Comparison of ENCODE assay signal across 22 mouse cellular contexts in the genomic region with DNA sequence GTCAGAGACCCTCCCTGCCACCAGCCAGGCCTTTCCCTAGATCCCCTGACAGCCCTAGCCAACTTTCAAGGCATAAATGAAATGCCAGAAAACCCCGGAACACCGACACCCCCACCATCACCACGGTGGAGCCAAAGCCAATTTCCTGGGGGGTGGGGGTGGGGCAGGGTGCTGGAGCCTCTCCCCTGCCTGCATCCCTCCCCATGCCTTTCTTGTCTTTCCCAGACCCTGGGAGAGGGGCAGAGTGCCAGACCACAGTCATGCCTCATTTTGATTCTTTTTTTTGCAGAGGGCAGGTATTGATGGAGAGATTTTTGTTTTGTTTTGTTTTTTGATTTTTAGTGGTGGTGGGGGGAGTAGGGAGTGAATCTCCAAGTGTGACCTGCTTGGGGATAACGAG. TPM values are rescaled to one million over a fixed set of nuclear protein-coding genes. Genes with fewer than 3 reads are reported as not detected.
DNase-seq lines count a peak whose midpoint lies in the region; ATAC-seq and TF ChIP-seq lines count a peak whose summit lies in the region.
"Had no signal": no experiment of that assay in that cellular context is flagged by ENCODE, and none has a peak within 500 bp of the region (broad histone marks: within the 10 kb centered on the region; RNA-seq: fewer than 3 reads in every experiment).

No protein-coding gene starts in this region.

- no peaks in the 10 kb centered on the region for H3K9me3 ChIP-seq in forebrain, embryonic 16.5 days (ENCODE audit: control insufficient read depth, low read length)
- no peaks in the 10 kb centered on the region for H3K9me3 ChIP-seq in forebrain, embryonic 15.5 days
- no peaks in the 10 kb centered on the region for H3K9me3 ChIP-seq in kidney, embryonic 16.5 days (ENCODE audit: low read length)
- H3K9me3 ChIP-seq in stomach, embryonic 14.5 days (ENCODE audit: control insufficient read depth, low read depth, low read length) = no peaks in the 10 kb centered on the region
- no peaks in the 10 kb centered on the region for H3K9me3 ChIP-seq in stomach, postnatal 0 days (ENCODE audit: control insufficient read depth, low read length)
- no peaks in the 10 kb centered on the region for H3K9me3 ChIP-seq in stomach, embryonic 16.5 days (replicated peaks; ENCODE audit: control insufficient read depth, low read length)
- H3K9me3 ChIP-seq: G1E; limb, embryonic 12.5 days; midbrain, embryonic 13.5 days had no signal

- whole genome bisulfite sequencing in forebrain, embryonic 16.5 days = 20% methylated on average over 4 of the region's 4 CpGs
- 14% methylated on average over 4 of the region's 4 CpGs for WGBS in forebrain, embryonic 15.5 days
- 18% methylated on average over 4 of the region's 4 CpGs for WGBS in kidney, embryonic 16.5 days
- 24% methylated on average over 4 of the region's 4 CpGs for WGBS in stomach, embryonic 14.5 days
- WGBS in stomach, postnatal 0 days = 23% methylated on average over 4 of the region's 4 CpGs
- 36% methylated on average over 4 of the region's 4 CpGs for WGBS in stomach, embryonic 16.5 days

- H3K9ac ChIP-seq in forebrain, embryonic 16.5 days (replicated peaks; ENCODE audit: low read depth, low read length) = 0 out of 2 replicates have a peak overlapping the region, but pooled peaks have one; percentile 9
- no peak overlapping the region for H3K9ac ChIP-seq in forebrain, embryonic 15.5 days (replicated peaks)
- H3K9ac ChIP-seq in kidney, embryonic 16.5 days (replicated peaks; ENCODE audit: low read length) = no peak overlapping the region
- H3K9ac ChIP-seq in stomach, embryonic 14.5 days (replicated peaks; ENCODE audit: low read depth, low read length) = 0 out of 2 replicates have a peak overlapping the region, but pooled peaks have one; percentile 28
- H3K9ac ChIP-seq in stomach, postnatal 0 days (ENCODE audit: low read length) = no peak overlapping the region
- peak overlapping the region; percentile 60 for H3K9ac ChIP-seq in stomach, embryonic 16.5 days (ENCODE audit: low read length)
- H3K9ac ChIP-seq: limb, embryonic 12.5 days; liver, embryonic 14.5 days; midbrain, embryonic 13.5 days had no signal

- no peaks in the 10 kb centered on the region; the same call in 1 of the 2 replicates for H3K27me3 ChIP-seq in forebrain, embryonic 16.5 days (replicated peaks; ENCODE audit: control insufficient read depth, insufficient read depth, low read length)
- no peaks in the 10 kb centered on the region for H3K27me3 ChIP-seq in forebrain, embryonic 15.5 days
- no peaks in the 10 kb centered on the region for H3K27me3 ChIP-seq in kidney, embryonic 16.5 days (ENCODE audit: insufficient read depth, low read length)
- H3K27me3 ChIP-seq in stomach, embryonic 14.5 days (ENCODE audit: control insufficient read depth, insufficient read depth, low read length) = no peaks in the 10 kb centered on the region
- no peaks in the 10 kb centered on the region for H3K27me3 ChIP-seq in stomach, postnatal 0 days (ENCODE audit: control insufficient read depth, insufficient read depth, low read length)
- H3K27me3 ChIP-seq in stomach, embryonic 16.5 days (ENCODE audit: control insufficient read depth, insufficient read depth, low read length) = no peaks in the 10 kb centered on the region; the same call in 1 of the 2 replicates
- H3K27me3 ChIP-seq: midbrain, embryonic 13.5 days had no signal

- no peak for TF ChIP-seq EP300 in stomach, postnatal 0 days (optimal IDR thresholded peaks at IDR 0.05)

- no peak for DNase-seq in kidney, postnatal 36 days
- no peak for DNase-seq in stomach, postnatal 0 days (ENCODE audit: low spot score)
- no peak for DNase-seq in right cerebral cortex, adult 2 months (ENCODE audit: low spot score in 2 of 2)
- DNase-seq: adrenal gland, postnatal 25 days; cerebellum, adult 11 months; cerebellum, postnatal 14 days; gastrocnemius, postnatal 25 days; heart, adult 2 months; kidney, adult 8-10 months; layer of hippocampus, adult 9-11 months; lung, postnatal 14 days had no signal

- no peak for ATAC-seq in forebrain, embryonic 16.5 days
- ATAC-seq in forebrain, embryonic 15.5 days (replicated peaks) = no peak
- no peak for ATAC-seq in kidney, embryonic 16.5 days (ENCODE audit: low FRiP score, low TSS enrichment)
- ATAC-seq in stomach, embryonic 14.5 days (ENCODE audit: insufficient number of reproducible peaks, insufficient read depth, low FRiP score, low read depth) = no peak
- no peak for ATAC-seq in stomach, postnatal 0 days (ENCODE audit: low FRiP score, low TSS enrichment)
- no peak for ATAC-seq in stomach, embryonic 16.5 days (ENCODE audit: insufficient read depth, low FRiP score)
- ATAC-seq: forebrain, embryonic 14.5 days; midbrain, embryonic 13.5 days had no signal

- no peak overlapping the region for H3K4me3 ChIP-seq in forebrain, embryonic 16.5 days (replicated peaks; ENCODE audit: low read length)
- H3K4me3 ChIP-seq in forebrain, embryonic 15.5 days = no peak overlapping the region
- no peak overlapping the region for H3K4me3 ChIP-seq in kidney, embryonic 16.5 days (ENCODE audit: low read length)
- H3K4me3 ChIP-seq in stomach, embryonic 14.5 days (ENCODE audit: low read depth, low read length) = no peak overlapping the region
- H3K4me3 ChIP-seq in stomach, postnatal 0 days (ENCODE audit: low read depth, low read length) = no peak overlapping the region
- no peak overlapping the region for H3K4me3 ChIP-seq in stomach, embryonic 16.5 days (replicated peaks; ENCODE audit: low read length)
- H3K4me3 ChIP-seq: limb, embryonic 12.5 days; myocyte had no signal

- no peaks in the 10 kb centered on the region for H3K36me3 ChIP-seq in forebrain, embryonic 16.5 days (ENCODE audit: control insufficient read depth, insufficient read depth)
- no peaks in the 10 kb centered on the region for H3K36me3 ChIP-seq in forebrain, embryonic 15.5 days
- H3K36me3 ChIP-seq in kidney, embryonic 16.5 days (ENCODE audit: insufficient read depth, low read length) = no peaks in the 10 kb centered on the region
- no peaks in the 10 kb centered on the region for H3K36me3 ChIP-seq in stomach, embryonic 14.5 days (ENCODE audit: control insufficient read depth, insufficient read depth, low read length)
- H3K36me3 ChIP-seq in stomach, postnatal 0 days (ENCODE audit: control insufficient read depth, insufficient read depth, low read length) = no peaks in the 10 kb centered on the region
- no peaks in the 10 kb centered on the region for H3K36me3 ChIP-seq in stomach, embryonic 16.5 days (ENCODE audit: control insufficient read depth, insufficient read depth, low read length)
- H3K36me3 ChIP-seq: G1E; limb, embryonic 12.5 days; midbrain, embryonic 13.5 days had no signal

- no peak overlapping the region for H3K4me2 ChIP-seq in forebrain, embryonic 16.5 days (ENCODE audit: low read length)
- no peak overlapping the region for H3K4me2 ChIP-seq in forebrain, embryonic 15.5 days (replicated peaks)
- no peak overlapping the region for H3K4me2 ChIP-seq in kidney, embryonic 16.5 days (replicated peaks; ENCODE audit: low read depth, low read length)
- H3K4me2 ChIP-seq in stomach, embryonic 14.5 days (replicated peaks; ENCODE audit: low read depth, low read length) = peak overlapping the region; percentile 43; the same call in 1 of the 2 replicates
- H3K4me2 ChIP-seq in stomach, postnatal 0 days (replicated peaks; ENCODE audit: low read depth) = no peak overlapping the region
- H3K4me2 ChIP-seq in stomach, embryonic 16.5 days (ENCODE audit: low read depth, low read length) = no peak overlapping the region

- TF ChIP-seq CTCF in stomach, postnatal 0 days (IDR thresholded peaks at IDR 0.05; ENCODE audit: low read depth) = no peak

- peaks cover 18% of the 10 kb centered on the region for H3K4me1 ChIP-seq in forebrain, embryonic 16.5 days (replicated peaks; ENCODE audit: control insufficient read depth, insufficient read depth, low read length)
- peaks cover 16% of the 10 kb centered on the region for H3K4me1 ChIP-seq in forebrain, embryonic 15.5 days
- peaks cover 29% of the 10 kb centered on the region for H3K4me1 ChIP-seq in kidney, embryonic 16.5 days (ENCODE audit: insufficient read depth, low read length)
- H3K4me1 ChIP-seq in stomach, embryonic 14.5 days (ENCODE audit: control insufficient read depth, insufficient read depth, low read length) = peaks cover 14% of the 10 kb centered on the region; the same call in 1 of the 2 replicates
- no peaks in the 10 kb centered on the region for H3K4me1 ChIP-seq in stomach, postnatal 0 days (replicated peaks; ENCODE audit: control insufficient read depth, insufficient read depth)
- H3K4me1 ChIP-seq in stomach, embryonic 16.5 days (ENCODE audit: control insufficient read depth, insufficient read depth, low read length) = peaks cover 9% of the 10 kb centered on the region

- H3K27ac ChIP-seq in forebrain, embryonic 16.5 days (ENCODE audit: low read length) = no peak overlapping the region
- H3K27ac ChIP-seq in forebrain, embryonic 15.5 days (replicated peaks) = no peak overlapping the region
- H3K27ac ChIP-seq in kidney, embryonic 16.5 days (ENCODE audit: low read length) = 0 out of 2 replicates have a peak overlapping the region, but pooled peaks have one; percentile 16
- H3K27ac ChIP-seq in stomach, embryonic 14.5 days (ENCODE audit: low read length) = peak overlapping the region; percentile 85
- no peak overlapping the region; the same call in none of the 2 replicates for H3K27ac ChIP-seq in stomach, postnatal 0 days (replicated peaks)
- H3K27ac ChIP-seq in stomach, embryonic 16.5 days (ENCODE audit: low read length) = peak overlapping the region; percentile 81; the same call in 1 of the 2 replicates
- H3K27ac ChIP-seq: heart, adult 2 months; limb, embryonic 12.5 days; liver, embryonic 14.5 days had no signal

RNA-seq across cellular contexts. Expression of a gene that starts 23.7 kb away (rescaled TPM):
- polyA plus RNA-seq in forebrain, embryonic 16.5 days (2015; fragmentation: Nextera tagmentation; extraction: Ambion mirVana) = 8.2 and 8.7 TPM in 2 replicates
- 6.1 and 7.9 TPM in 2 replicates for polyA plus RNA-seq in forebrain, embryonic 15.5 days (2015; fragmentation: Nextera tagmentation; extraction: Ambion mirVana)
- 29.7 and 29.9 TPM in 2 replicates for polyA plus RNA-seq in kidney, embryonic 16.5 days (2015; fragmentation: Nextera tagmentation; extraction: Ambion mirVana)
- polyA plus RNA-seq in stomach, embryonic 14.5 days (2014; fragmentation: Nextera tagmentation; extraction: Ambion mirVana) = 8.5 and 9.3 TPM in 2 replicates
- 3.9 and 4.8 TPM in 2 replicates for polyA plus RNA-seq in stomach, postnatal 0 days (2015; fragmentation: Nextera tagmentation; extraction: Ambion mirVana)
- polyA plus RNA-seq in stomach, embryonic 16.5 days (2015; fragmentation: Nextera tagmentation; extraction: Ambion mirVana) = 13.2 and 15.0 TPM in 2 replicates
- polyA plus RNA-seq: G1E had no signal

RNA-seq across cellular contexts. Expression of a gene that starts 55.5 kb away (rescaled TPM):
- polyA plus RNA-seq in forebrain, embryonic 16.5 days (2015; fragmentation: Nextera tagmentation; extraction: Ambion mirVana) = 182 and 185 TPM in 2 replicates
- polyA plus RNA-seq in forebrain, embryonic 15.5 days (2015; fragmentation: Nextera tagmentation; extraction: Ambion mirVana) = 187 and 192 TPM in 2 replicates
- 258 and 288 TPM in 2 replicates for polyA plus RNA-seq in kidney, embryonic 16.5 days (2015; fragmentation: Nextera tagmentation; extraction: Ambion mirVana)
- 224 and 239 TPM in 2 replicates for polyA plus RNA-seq in stomach, embryonic 14.5 days (2014; fragmentation: Nextera tagmentation; extraction: Ambion mirVana)
- polyA plus RNA-seq in stomach, postnatal 0 days (2015; fragmentation: Nextera tagmentation; extraction: Ambion mirVana) = 190 and 202 TPM in 2 replicates
- 209 and 221 TPM in 2 replicates for polyA plus RNA-seq in stomach, embryonic 16.5 days (2015; fragmentation: Nextera tagmentation; extraction: Ambion mirVana)

Comparison
In these comparisons a context has a peak if more than half of its experiments do, and no peak if none do; other contexts are left out.
1. H3K27ac ChIP-seq: peak in kidney, embryonic 16.5 days (single experiment), stomach, embryonic 14.5 days (single experiment) and stomach, embryonic 16.5 days (single experiment); none in forebrain, embryonic 16.5 days (single experiment), forebrain, embryonic 15.5 days (single experiment) and stomach, postnatal 0 days (single experiment).
2. H3K9ac ChIP-seq: peak in forebrain, embryonic 16.5 days (single experiment), stomach, embryonic 14.5 days (single experiment) and stomach, embryonic 16.5 days (single experiment); none in forebrain, embryonic 15.5 days (single experiment), kidney, embryonic 16.5 days (single experiment) and stomach, postnatal 0 days (single experiment).